Mouse (Mus musculus) lung, adult 2 months (tissue): ENCODE results near the gene Glt1d1.

ENCODE experiments used
- CTCF ChIP-seq: fragments of 200-500 bp; IDR thresholded peaks from 2 replicates; pipeline ENCODE4 v1.5.1; 2011; ENCODE audit warnings: mild to moderate bottlenecking, low read length, control low read depth; ENCODE audit not compliant: insufficient read depth
- POLR2A ChIP-seq: fragments of 200-500 bp; IDR thresholded peaks from 2 replicates; pipeline ENCODE4 v1.6.1; 2011; ENCODE audit warnings: low read depth, mild to moderate bottlenecking, control low read depth, low read length, borderline replicate concordance; ENCODE audit errors: extremely low read depth

- no peak for TF ChIP-seq POLR2A
- TF ChIP-seq CTCF, result no peak
Measured at GRCm38 (mm10) chr5:127627242-127627641, 4.8 kb upstream of the Glt1d1 start.
